ENCODE assay signal across 12 mouse cellular contexts in genomic region chr17:48096321-48096720, GRCm38 (mm10). TPM values are rescaled to one million over a fixed set of nuclear protein-coding genes. Genes with fewer than 3 reads are reported as not detected.
A peak's percentile ranks its signal among the peaks of the same experiment; 100 is the strongest.
DNase-seq lines count a peak whose midpoint lies in the region; ATAC-seq and TF ChIP-seq lines count a peak whose summit lies in the region.
"Had no signal": no experiment of that assay in that cellular context is flagged by ENCODE, and none has a peak within 500 bp of the region (broad histone marks: within the 10 kb centered on the region; RNA-seq: fewer than 3 reads in every experiment).

No protein-coding gene starts in this region.

- no peak for DNase-seq in hindbrain, postnatal 0 days (ENCODE audit: low spot score)
- DNase-seq in CD4-positive helper T cell, adult 2 months (ENCODE audit: low read depth, low spot score), result peak; percentile 6
- DNase-seq in Muller cell, postnatal 12 days (ENCODE audit: inconsistent ontology term), result peak; percentile 7
- DNase-seq in limb, embryonic 11.5 days (ENCODE audit: low spot score), result peak; percentile 52
- DNase-seq in left cerebral cortex, postnatal 10 days (ENCODE audit: extremely low spot score in 1 of 2, low spot score in 2 of 2), result no peak
- DNase-seq in right cerebral cortex, postnatal 4 days, result no peak
- DNase-seq in ovary, postnatal 10 days (ENCODE audit: low spot score), result no peak
- DNase-seq: thymus, adult 18-20 months had no signal

- H3K4me3 ChIP-seq in hindbrain, embryonic 13.5 days, result 0 out of 2 replicates have a peak overlapping the region, but pooled peaks have one; percentile 12
- no peak overlapping the region for H3K4me3 ChIP-seq in hindbrain, postnatal 0 days (ENCODE audit: low read length)
- no peak overlapping the region for H3K4me3 ChIP-seq in limb, embryonic 11.5 days (ENCODE audit: low read depth, low read length)

- peaks cover 47% of the 10 kb centered on the region for H3K4me1 ChIP-seq in hindbrain, embryonic 13.5 days (replicated peaks)
- H3K4me1 ChIP-seq in hindbrain, postnatal 0 days (ENCODE audit: insufficient read depth, low read length), result peaks cover 9% of the 10 kb centered on the region; the same call in 1 of the 2 replicates
- H3K4me1 ChIP-seq in limb, embryonic 11.5 days (ENCODE audit: control insufficient read depth, insufficient read depth, low read length), result peaks cover 45% of the 10 kb centered on the region

- WGBS in hindbrain, embryonic 13.5 days, result 4% methylated on average over 17 of the region's 17 CpGs
- 6% methylated on average over 17 of the region's 17 CpGs for WGBS in hindbrain, postnatal 0 days
- WGBS in limb, embryonic 11.5 days, result 2% methylated on average over 17 of the region's 17 CpGs

- TF ChIP-seq CTCF in hindbrain, postnatal 0 days (IDR thresholded peaks at IDR 0.05; ENCODE audit: low read depth), result no peak

- H3K9me3 ChIP-seq in hindbrain, embryonic 13.5 days, result 0 out of 2 replicates have a peak, but pooled peaks cover 3% of the 10 kb centered on the region
- no peaks in the 10 kb centered on the region for H3K9me3 ChIP-seq in hindbrain, postnatal 0 days (ENCODE audit: low read length)
- peaks cover 2% of the 10 kb centered on the region; the same call in 1 of the 2 replicates for H3K9me3 ChIP-seq in limb, embryonic 11.5 days (ENCODE audit: control insufficient read depth, low read length)

- H3K36me3 ChIP-seq in hindbrain, embryonic 13.5 days, result no peaks in the 10 kb centered on the region
- H3K36me3 ChIP-seq in hindbrain, postnatal 0 days (ENCODE audit: insufficient read depth, low read length), result no peaks in the 10 kb centered on the region
- no peaks in the 10 kb centered on the region for H3K36me3 ChIP-seq in limb, embryonic 11.5 days (ENCODE audit: control insufficient read depth, insufficient read depth, low read length)

- intact Hi-C loops in left cerebral cortex, postnatal 10 days (cut with DNase I), result loop anchor here (5.0 kb wide), 2 partner anchors 174 to 224 kb away; partner anchors contain the start of gene Foxp4

- H3K9ac ChIP-seq in hindbrain, embryonic 13.5 days, result no peak overlapping the region
- H3K9ac ChIP-seq in hindbrain, postnatal 0 days (replicated peaks; ENCODE audit: low read length), result no peak overlapping the region
- H3K9ac ChIP-seq in limb, embryonic 11.5 days (ENCODE audit: low read length), result no peak overlapping the region

- no peak for ATAC-seq in hindbrain, embryonic 13.5 days (ENCODE audit: low FRiP score)
- ATAC-seq in hindbrain, postnatal 0 days, result no peak
- ATAC-seq in limb, embryonic 11.5 days (ENCODE audit: insufficient number of reproducible peaks, low FRiP score, low TSS enrichment, low read depth), result no peak

- no peak overlapping the region for H3K27ac ChIP-seq in hindbrain, embryonic 13.5 days
- H3K27ac ChIP-seq in hindbrain, postnatal 0 days, result no peak overlapping the region
- no peak overlapping the region for H3K27ac ChIP-seq in limb, embryonic 11.5 days (replicated peaks; ENCODE audit: low read depth, low read length)

- H3K27me3 ChIP-seq in hindbrain, embryonic 13.5 days, result peaks cover 81% of the 10 kb centered on the region
- peaks cover 41% of the 10 kb centered on the region for H3K27me3 ChIP-seq in hindbrain, postnatal 0 days (ENCODE audit: insufficient read depth, low read length)
- peaks cover 45% of the 10 kb centered on the region for H3K27me3 ChIP-seq in limb, embryonic 11.5 days (ENCODE audit: control insufficient read depth, insufficient read depth, low read length)

- H3K4me2 ChIP-seq in hindbrain, embryonic 13.5 days, result peak overlapping the region; percentile 51; the same call in 1 of the 2 replicates
- H3K4me2 ChIP-seq in hindbrain, postnatal 0 days (ENCODE audit: low read depth, low read length), result no peak overlapping the region
- peak overlapping the region; percentile 77 for H3K4me2 ChIP-seq in limb, embryonic 11.5 days (ENCODE audit: low read depth, severe bottlenecking)

RNA-seq across cellular contexts. Expression of gene 1700067P10Rik, which starts 7.2 kb away (rescaled TPM):
- polyA plus RNA-seq in hindbrain, embryonic 13.5 days (2015; fragmentation: Nextera tagmentation; extraction: Ambion mirVana), result 0.21 TPM in 1 of 2 replicates, not detected in the other
- total RNA-seq in hindbrain, postnatal 0 days (2014; rRNA removed), result not detected in 2 replicates
- 0.16 TPM in 1 of 2 replicates, not detected in the other for polyA plus RNA-seq in hindbrain, postnatal 0 days (2015; fragmentation: Nextera tagmentation; extraction: Ambion mirVana)
- polyA plus RNA-seq in limb, embryonic 11.5 days (2014; fragmentation: Nextera tagmentation; extraction: Ambion mirVana), result not detected in 2 replicates
- total RNA-seq in left cerebral cortex, postnatal 10 days (2021), result not detected
- total RNA-seq: left cerebral cortex, postnatal 25 days; neutrophil, adult 5-6 weeks had no signal

RNA-seq across cellular contexts. Expression of gene 9830107B12Rik, which starts 49.7 kb away (rescaled TPM):
- not detected in 2 replicates for polyA plus RNA-seq in hindbrain, embryonic 13.5 days (2015; fragmentation: Nextera tagmentation; extraction: Ambion mirVana)
- total RNA-seq in hindbrain, postnatal 0 days (2014; rRNA removed), result not detected in 2 replicates
- not detected in 2 replicates for polyA plus RNA-seq in hindbrain, postnatal 0 days (2015; fragmentation: Nextera tagmentation; extraction: Ambion mirVana)
- not detected in 2 replicates for polyA plus RNA-seq in limb, embryonic 11.5 days (2014; fragmentation: Nextera tagmentation; extraction: Ambion mirVana)
- total RNA-seq in left cerebral cortex, postnatal 10 days (2021), result not detected
- total RNA-seq: left cerebral cortex, postnatal 25 days had no signal
- polyA plus RNA-seq: gonadal fat pad, adult 2 months had no signal

RNA-seq across cellular contexts. Expression of gene 1700122O11Rik, which starts 58.2 kb away (rescaled TPM):
- polyA plus RNA-seq in hindbrain, embryonic 13.5 days (2015; fragmentation: Nextera tagmentation; extraction: Ambion mirVana), result not detected in 2 replicates
- total RNA-seq in hindbrain, postnatal 0 days (2014; rRNA removed), result not detected in 2 replicates
- polyA plus RNA-seq in hindbrain, postnatal 0 days (2015; fragmentation: Nextera tagmentation; extraction: Ambion mirVana), result not detected in 2 replicates
- not detected in 2 replicates for polyA plus RNA-seq in limb, embryonic 11.5 days (2014; fragmentation: Nextera tagmentation; extraction: Ambion mirVana)
- total RNA-seq in left cerebral cortex, postnatal 10 days (2021), result not detected
- total RNA-seq: left cerebral cortex, postnatal 25 days; neutrophil, adult 5-6 weeks had no signal
- polyA plus RNA-seq: gonadal fat pad, adult 2 months had no signal

Comparison
In these comparisons a context has a peak if more than half of its experiments do, and no peak if none do; other contexts are left out.
1. DNase-seq: peak in CD4-positive helper T cell, adult 2 months (single experiment), Muller cell, postnatal 12 days (single experiment) and limb, embryonic 11.5 days (single experiment); none in hindbrain, postnatal 0 days (single experiment), left cerebral cortex, postnatal 10 days (0 of 2), right cerebral cortex, postnatal 4 days (single experiment) and ovary, postnatal 10 days (single experiment).